Comparison of ENCODE assay signal across 26 mouse cellular contexts in the genomic region with DNA sequence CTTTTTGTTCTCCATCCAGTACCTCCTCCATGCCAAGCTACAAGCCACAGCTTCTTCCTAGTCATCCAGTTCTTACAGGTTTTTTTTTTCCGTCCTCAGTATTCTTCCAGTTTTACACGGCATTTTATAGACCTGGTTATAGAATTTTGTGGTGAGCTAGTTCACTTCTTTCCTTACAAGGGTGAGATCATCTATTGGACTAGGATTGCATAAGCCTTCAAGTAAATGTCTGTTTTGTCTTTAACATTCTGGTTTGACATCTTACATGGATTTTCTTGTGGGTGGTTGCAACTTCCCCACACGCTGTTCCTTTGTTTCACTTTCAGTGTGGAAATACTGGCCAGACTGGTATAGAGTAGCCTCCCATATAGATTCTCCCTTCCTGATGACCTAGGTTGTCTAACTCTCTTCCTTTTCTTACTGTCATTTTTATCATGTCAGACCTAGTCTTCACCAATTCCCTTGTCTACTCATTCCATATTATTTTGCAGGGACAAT. TPM values are rescaled to one million over a fixed set of nuclear protein-coding genes. Genes with fewer than 3 reads are reported as not detected.
DNase-seq lines count a peak whose midpoint lies in the region; ATAC-seq and TF ChIP-seq lines count a peak whose summit lies in the region.
"Had no signal": no experiment of that assay in that cellular context is flagged by ENCODE, and none has a peak within 500 bp of the region (broad histone marks: within the 10 kb centered on the region; RNA-seq: fewer than 3 reads in every experiment).

No protein-coding gene starts in this region.

- ATAC-seq in stomach, embryonic 16.5 days (ENCODE audit: insufficient read depth, low FRiP score), result no peak
- ATAC-seq in stomach, postnatal 0 days (ENCODE audit: low FRiP score, low TSS enrichment), result no peak
- ATAC-seq: activated CD4-positive, CD25-positive, alpha-beta regulatory T cell, adult 4 months; hindbrain, postnatal 0 days; intestine, embryonic 16.5 days; midbrain, embryonic 15.5 days had no signal

- WGBS in stomach, embryonic 16.5 days, result 76% methylated on average over 3 of the region's 3 CpGs
- 72% methylated on average over 3 of the region's 3 CpGs for WGBS in stomach, postnatal 0 days

- H3ac ChIP-seq in myocyte (ENCODE audit: control insufficient read depth, insufficient read length), result no peak overlapping the region

- H3K4me3 ChIP-seq in stomach, embryonic 16.5 days (replicated peaks; ENCODE audit: low read length), result no peak overlapping the region
- H3K4me3 ChIP-seq in stomach, postnatal 0 days (ENCODE audit: low read depth, low read length), result no peak overlapping the region
- peak overlapping the region; percentile 1 for H3K4me3 ChIP-seq in myocyte
- H3K4me3 ChIP-seq: embryonic facial prominence, embryonic 10.5 days; forebrain, embryonic 10.5 days; limb, embryonic 15.5 days; lung, embryonic 15.5 days; midbrain, embryonic 15.5 days had no signal

- H3K36me3 ChIP-seq in stomach, embryonic 16.5 days (ENCODE audit: control insufficient read depth, insufficient read depth, low read length), result no peaks in the 10 kb centered on the region
- no peaks in the 10 kb centered on the region for H3K36me3 ChIP-seq in stomach, postnatal 0 days (ENCODE audit: control insufficient read depth, insufficient read depth, low read length)
- no peaks in the 10 kb centered on the region for H3K36me3 ChIP-seq in myocyte (ENCODE audit: control insufficient read depth, insufficient read depth)
- H3K36me3 ChIP-seq: embryonic facial prominence, embryonic 10.5 days; forebrain, embryonic 10.5 days; limb, embryonic 15.5 days; lung, embryonic 15.5 days; midbrain, embryonic 15.5 days had no signal

- TF ChIP-seq EP300 in stomach, postnatal 0 days (optimal IDR thresholded peaks at IDR 0.05), result no peak

- no peaks in the 10 kb centered on the region for H3K4me1 ChIP-seq in stomach, embryonic 16.5 days (ENCODE audit: control insufficient read depth, insufficient read depth, low read length)
- no peaks in the 10 kb centered on the region for H3K4me1 ChIP-seq in stomach, postnatal 0 days (replicated peaks; ENCODE audit: control insufficient read depth, insufficient read depth)
- H3K4me1 ChIP-seq: lung, embryonic 15.5 days; midbrain, embryonic 15.5 days had no signal

- DNase-seq in heart, adult 11 months, result peak; percentile 78
- DNase-seq in heart, postnatal 10 days, result no peak
- no peak for DNase-seq in stomach, postnatal 0 days (ENCODE audit: low spot score)
- DNase-seq in gonadal fat pad, adult 2 months (ENCODE audit: low read depth), result peak; percentile 45
- no peak for DNase-seq in spleen, postnatal 10 days (ENCODE audit: low spot score in 2 of 2)
- DNase-seq in layer of hippocampus, adult 9-10 months (ENCODE audit: low spot score), result no peak
- DNase-seq: adrenal gland, postnatal 10 days; cerebellum, adult 9-10 months; gastrocnemius, postnatal 25 days; kidney, postnatal 36 days; left cerebral cortex, postnatal 4 days; thymus, postnatal 36 days had no signal

- H3K9ac ChIP-seq in stomach, embryonic 16.5 days (ENCODE audit: low read length), result no peak overlapping the region
- no peak overlapping the region for H3K9ac ChIP-seq in stomach, postnatal 0 days (ENCODE audit: low read length)
- H3K9ac ChIP-seq: limb, embryonic 15.5 days; liver, embryonic 14.5 days; lung, embryonic 15.5 days; midbrain, embryonic 15.5 days had no signal

- TF ChIP-seq POLR2A in myocyte (IDR thresholded peaks at IDR 0.05; ENCODE audit: insufficient read length, low read depth), result no peak

- H3K9me3 ChIP-seq in stomach, embryonic 16.5 days (replicated peaks; ENCODE audit: control insufficient read depth, low read length), result no peaks in the 10 kb centered on the region
- no peaks in the 10 kb centered on the region for H3K9me3 ChIP-seq in stomach, postnatal 0 days (ENCODE audit: control insufficient read depth, low read length)
- H3K9me3 ChIP-seq: embryonic facial prominence, embryonic 10.5 days; forebrain, embryonic 10.5 days; G1E; limb, embryonic 15.5 days; lung, embryonic 15.5 days; midbrain, embryonic 15.5 days had no signal

- H3K79me2 ChIP-seq in myocyte (ENCODE audit: control insufficient read depth, insufficient read depth), result no peaks in the 10 kb centered on the region

- H3K27me3 ChIP-seq in stomach, embryonic 16.5 days (ENCODE audit: control insufficient read depth, insufficient read depth, low read length), result no peaks in the 10 kb centered on the region
- H3K27me3 ChIP-seq in stomach, postnatal 0 days (ENCODE audit: control insufficient read depth, insufficient read depth, low read length), result no peaks in the 10 kb centered on the region
- H3K27me3 ChIP-seq in myocyte (ENCODE audit: control insufficient read depth, insufficient read depth, insufficient read length), result no peaks in the 10 kb centered on the region
- H3K27me3 ChIP-seq: CH12.LX; limb, embryonic 15.5 days; lung, embryonic 15.5 days; midbrain, embryonic 15.5 days had no signal

- intact Hi-C loops in heart, postnatal 10 days (cut with DNase I), result no loop called here

- H3K27ac ChIP-seq in stomach, embryonic 16.5 days (ENCODE audit: low read length), result peak overlapping the region; percentile 54; the same call in 1 of the 2 replicates
- H3K27ac ChIP-seq in stomach, postnatal 0 days (replicated peaks), result no peak overlapping the region
- H3K27ac ChIP-seq: embryonic facial prominence, embryonic 10.5 days; forebrain, embryonic 10.5 days; hindbrain, postnatal 0 days; limb, embryonic 15.5 days; liver, embryonic 14.5 days; lung, embryonic 15.5 days; midbrain, embryonic 15.5 days had no signal

- no peak for TF ChIP-seq CTCF in stomach, postnatal 0 days (IDR thresholded peaks at IDR 0.05; ENCODE audit: low read depth)

- no peak overlapping the region for H3K4me2 ChIP-seq in stomach, embryonic 16.5 days (ENCODE audit: low read depth, low read length)
- H3K4me2 ChIP-seq in stomach, postnatal 0 days (replicated peaks; ENCODE audit: low read depth), result no peak overlapping the region
- H3K4me2 ChIP-seq in myocyte (ENCODE audit: low read depth), result peak overlapping the region; percentile 56
- H3K4me2 ChIP-seq: heart, embryonic 11.5 days; limb, embryonic 15.5 days; lung, embryonic 15.5 days; midbrain, embryonic 15.5 days had no signal

TF ChIP-seq in myocyte, 11 proteins besides CTCF, POLR2A, EP300 and RAD21:
- TF ChIP-seq CEBPB (IDR thresholded peaks at IDR 0.05; ENCODE audit: insufficient read depth, poor library complexity, severe bottlenecking) (peak; percentile 80), POLR2AphosphoS2 (IDR thresholded peaks at IDR 0.05; ENCODE audit: insufficient read length, low read depth) (no peak)
TF ChIP-seq in myocyte: peak in this region for 1.

RNA-seq across cellular contexts. Expression of gene Gpr155, which starts 10.5 kb away (rescaled TPM):
- 10 to 100 TPM in 1 of 2 experiments, 1 to 10 TPM in 1; 8.4 to 10.1 TPM for total RNA-seq in heart, postnatal 10 days (2021)
- 6.5 and 7.7 TPM in 2 replicates for polyA plus RNA-seq in stomach, embryonic 16.5 days (2015; fragmentation: Nextera tagmentation; extraction: Ambion mirVana)
- polyA plus RNA-seq in stomach, postnatal 0 days (2015; fragmentation: Nextera tagmentation; extraction: Ambion mirVana), result 11.6 and 11.8 TPM in 2 replicates
- polyA plus RNA-seq in gonadal fat pad, adult 2 months (2012; rRNA removed), result 25.8 and 33.2 TPM in 2 replicates
- 7.6 TPM for polyA plus RNA-seq in myocyte (2012; fragmentation: generic; extraction: Trizol)

Comparison
In these comparisons a context has a peak if more than half of its experiments do, and no peak if none do; other contexts are left out.
1. DNase-seq: peak in heart, adult 11 months (single experiment) and gonadal fat pad, adult 2 months (single experiment); none in heart, postnatal 10 days (0 of 2), stomach, postnatal 0 days (single experiment), spleen, postnatal 10 days (0 of 2) and layer of hippocampus, adult 9-10 months (single experiment).